Mouse (Mus musculus) subcutaneous adipose tissue, adult 2 months (tissue): Measurements from ENCODE around the gene Mus81. TPM values are rescaled to one million over a fixed set of nuclear protein-coding genes. Genes with fewer than 3 reads are reported as not detected.

Experiments used
- polyA plus RNA-seq: library from polyadenylated mRNA; depleted of rRNA; stranded (reverse); fragments of >200 nt; gene quantifications from 2 replicates; pipeline ENCODE4 v1.2.3, GENCODE M21; 2012; ENCODE audit warnings: low replicate concordance; rRNA removed

The Mus81 gene
- polyA plus RNA-seq: 34.1 and 53.2 TPM in 2 replicates

DNA sequence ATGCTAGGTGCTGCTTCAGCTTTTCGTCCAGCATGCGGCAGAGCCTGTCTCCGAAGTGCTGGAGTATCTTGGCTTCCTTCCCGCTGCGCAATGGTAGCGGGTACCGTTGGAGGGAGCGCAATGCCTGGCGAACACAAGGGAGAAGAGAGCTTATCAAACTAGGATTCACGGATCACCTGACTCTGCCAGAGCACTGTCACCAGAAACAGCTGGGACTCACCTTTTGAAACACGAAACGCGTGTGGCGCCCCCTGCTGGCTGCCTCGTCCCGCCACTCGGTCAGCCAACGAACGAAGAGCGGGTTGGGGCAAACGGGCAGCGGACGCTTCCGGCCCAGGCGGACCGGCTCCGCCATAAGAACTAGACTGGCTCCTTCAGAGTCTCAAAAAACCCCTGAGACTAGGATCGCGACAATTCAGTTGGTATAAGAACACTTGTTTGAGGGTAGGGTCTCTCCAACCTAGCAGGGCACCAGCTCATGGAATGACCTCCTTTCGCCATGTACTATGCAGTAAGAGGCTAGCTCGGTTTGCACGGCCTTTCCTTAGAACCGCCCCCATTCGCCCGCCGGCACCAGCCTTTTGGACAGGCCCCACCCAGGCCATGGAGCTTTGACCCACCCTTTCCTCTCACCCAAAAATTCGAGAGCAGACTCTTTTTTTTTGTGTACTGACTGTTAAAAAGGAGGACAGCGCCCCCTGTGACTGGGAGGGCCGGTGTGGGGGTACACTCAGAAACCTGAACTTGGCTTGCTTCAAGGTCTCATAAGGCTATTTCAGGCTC, at the start of gene Mus81:
TSS of gene Mus81 (minus strand) at position 635 of the 783 bp plus-strand sequence.

GRCm38 (mm10) chr19:5510031-5511026, 22.1 kb upstream of the Mus81 start, which contains the start of gene Snx32:
Gene Snx32, minus strand, starts transcription at chr19:5510538.

DNA sequence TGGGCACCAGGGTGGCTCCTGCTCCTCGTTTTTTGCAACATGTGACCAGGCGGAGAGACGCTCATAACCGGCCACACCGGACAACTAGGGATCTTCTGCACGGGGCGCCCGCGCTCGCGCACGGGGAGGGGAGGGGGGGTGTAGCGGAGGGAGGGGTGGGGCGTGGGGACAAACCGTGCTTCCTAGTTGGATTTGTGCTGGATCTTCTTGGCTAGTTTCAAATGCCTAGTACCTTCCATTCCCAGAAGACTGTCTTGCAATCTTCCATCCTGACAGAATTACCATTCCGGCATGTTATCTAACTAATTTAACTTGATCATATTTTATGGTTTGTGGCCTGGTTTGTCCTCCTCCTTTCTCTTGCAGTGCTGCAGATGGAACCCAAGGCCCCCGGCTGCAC, 15.5 kb upstream of the Mus81 start, which contains the start of gene 1700020D05Rik:
TSS of gene 1700020D05Rik (minus strand) at position 101 of the 400 bp plus-strand sequence.

GRCm38 (mm10) chr19:5490313-5490897, 2.2 kb upstream of the Mus81 start, which contains the start of gene Cfl1:
Gene Cfl1, plus strand, starts transcription at chr19:5490455.

DNA sequence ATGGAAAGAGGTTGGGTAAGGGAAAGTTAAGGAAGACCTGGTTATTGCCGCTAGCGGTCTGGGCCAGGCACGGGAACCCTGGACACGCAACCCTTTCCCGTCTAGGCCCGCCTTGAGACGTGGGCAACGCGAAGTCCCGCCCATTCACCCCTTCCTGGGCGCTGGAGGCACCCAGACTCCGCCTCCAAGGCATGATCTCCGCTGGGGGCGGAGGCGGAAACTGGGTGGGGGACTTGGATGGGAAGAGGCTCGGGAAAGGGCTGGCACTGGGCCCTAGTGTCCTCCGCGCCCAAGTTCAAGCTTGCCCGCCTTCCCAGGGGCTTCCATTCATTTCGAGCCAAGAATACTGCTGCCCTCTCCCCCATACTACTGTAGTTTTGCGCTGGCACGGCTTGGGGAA, 14.5 kb downstream of the Mus81 start, which contains the start of gene Efemp2:
TSS of gene Efemp2 (plus strand) at position 235 of the 400 bp plus-strand sequence.

DNA sequence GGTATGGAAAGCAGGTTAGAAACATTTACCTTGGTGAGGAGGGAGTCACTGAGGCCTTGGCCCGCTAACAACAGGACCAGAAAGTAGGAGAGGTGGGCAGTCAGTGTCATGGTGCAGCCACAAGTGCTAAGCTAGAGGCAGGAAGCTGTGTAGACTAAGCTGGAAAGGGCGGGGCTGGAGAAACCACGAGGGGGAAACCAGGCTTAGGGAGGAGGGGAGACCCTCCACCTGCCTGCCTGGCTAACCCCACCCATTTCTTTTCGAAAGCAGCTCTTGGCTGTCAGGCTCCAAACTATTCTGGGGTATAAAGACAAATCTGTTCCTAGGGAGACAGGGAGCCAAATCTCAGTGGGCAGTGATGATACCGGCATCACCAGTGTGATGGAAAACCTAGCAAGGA, 19.8 kb downstream of the Mus81 start, which contains the start of gene Ctsw:
TSS of gene Ctsw (minus strand) at position 134 of the 400 bp plus-strand sequence.

DNA sequence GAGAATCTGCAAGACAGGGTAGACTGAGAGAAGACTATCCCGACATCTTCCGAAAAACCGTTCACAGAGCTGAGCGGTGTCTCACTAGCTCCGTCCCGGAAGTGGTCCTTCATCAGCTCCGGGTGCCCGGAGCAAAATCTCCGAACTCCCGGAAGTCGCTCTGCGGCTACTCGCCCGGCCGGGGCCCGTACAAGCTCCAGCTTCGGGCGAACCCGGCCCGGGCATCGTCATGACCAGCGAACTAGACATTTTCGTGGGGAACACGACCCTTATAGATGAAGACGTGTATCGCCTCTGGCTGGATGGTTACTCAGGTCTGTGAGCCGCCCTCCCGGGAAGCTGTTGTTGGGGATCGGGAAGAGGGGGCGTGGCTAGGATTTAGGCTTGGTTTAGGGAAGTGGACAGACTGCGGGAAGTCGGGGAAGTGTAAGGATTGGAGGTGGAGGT, 27.7 kb downstream of the Mus81 start, which contains the start of gene Fibp:
TSS of gene Fibp (plus strand) at position 151 of the 447 bp plus-strand sequence.

GRCm38 (mm10) chr19:5457746-5458442, 30.3 kb downstream of the Mus81 start, which contains the start of gene Ccdc85b:
Gene Ccdc85b, minus strand, starts transcription at chr19:5457894.

DNA sequence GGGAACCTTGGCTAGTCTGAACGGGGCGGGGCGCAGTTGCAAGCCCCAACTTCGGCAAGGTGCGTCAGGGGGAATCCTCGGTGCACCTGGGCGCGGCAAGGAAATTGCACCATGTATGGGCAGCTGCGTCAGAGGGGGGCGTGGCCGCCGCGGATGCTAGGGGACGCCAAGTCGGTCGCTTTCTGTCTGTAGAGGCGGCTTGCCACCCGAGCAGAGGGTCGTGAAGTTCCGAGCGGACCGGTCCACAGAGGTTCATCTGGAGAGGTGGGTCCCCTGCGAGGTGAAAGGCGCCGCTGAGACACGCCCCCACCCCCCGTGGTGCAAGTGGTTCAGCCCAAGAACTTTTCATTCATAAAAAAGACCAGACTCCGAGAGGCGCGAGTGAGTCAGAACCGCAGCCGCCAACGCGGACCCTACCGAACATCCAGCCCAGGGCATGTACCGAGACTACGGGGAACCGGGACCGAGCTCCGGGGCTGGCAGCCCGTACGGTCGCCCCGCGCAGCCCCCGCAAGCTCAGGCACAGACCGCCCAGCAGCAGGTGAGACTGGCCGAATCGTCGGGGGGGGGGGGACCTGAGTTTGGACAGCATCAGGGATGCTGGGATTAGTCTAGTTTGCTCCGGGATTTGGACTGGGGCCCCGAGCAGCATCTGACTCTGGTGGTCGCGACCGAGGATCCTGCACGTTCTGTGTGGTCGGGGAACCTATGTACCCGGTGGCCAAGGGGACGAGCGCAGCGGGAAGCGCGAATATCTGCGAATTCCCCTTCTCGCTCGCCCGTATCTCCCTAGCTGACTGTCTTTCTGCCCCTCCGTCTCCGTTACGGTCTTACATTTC, 40.5 kb downstream of the Mus81 start, which contains the start of gene Fosl1:
TSS of gene Fosl1 (plus strand) at position 33 of the 839 bp plus-strand sequence.

Other genes starting within 250 kb of the Mus81 start
- gene Pacs1, start 215.3 kb downstream of the Mus81 start, polyA plus RNA-seq: 23.2 and 41.8 TPM in 2 replicates
- 65.2 and 132 TPM in 2 replicates for gene Sf3b2, start 192.9 kb downstream of the Mus81 start, polyA plus RNA-seq
- 0.06 TPM in 1 of 2 replicates, not detected in the other for gene Gal3st3, start 190.1 kb downstream of the Mus81 start, polyA plus RNA-seq
- gene Catsper1, start 152.7 kb downstream of the Mus81 start, polyA plus RNA-seq: not detected in 2 replicates
- 1.9 and 2.5 TPM in 2 replicates for gene Cst6, start 138.8 kb downstream of the Mus81 start, polyA plus RNA-seq
- 17.1 and 26.5 TPM in 2 replicates for gene Eif1ad, start 121.7 kb downstream of the Mus81 start, polyA plus RNA-seq
- 111 and 157 TPM in 2 replicates for gene Banf1, start 121.2 kb downstream of the Mus81 start, polyA plus RNA-seq
- gene Sart1, start 99.7 kb downstream of the Mus81 start, polyA plus RNA-seq: 19.3 and 31.1 TPM in 2 replicates
- gene Tsga10ip, start 85.9 kb downstream of the Mus81 start, polyA plus RNA-seq: not detected in 2 replicates
- 143 and 150 TPM in 2 replicates for gene Drap1, start 63.4 kb downstream of the Mus81 start, polyA plus RNA-seq
- gene AI837181, start 63.3 kb downstream of the Mus81 start, polyA plus RNA-seq: 87.8 and 92.8 TPM in 2 replicates
- gene Fosl1, start 40.9 kb downstream of the Mus81 start, polyA plus RNA-seq: 0.20 and 0.91 TPM in 2 replicates
- 7.7 and 13.9 TPM in 2 replicates for gene Ccdc85b, start 30.5 kb downstream of the Mus81 start, polyA plus RNA-seq
- gene Fibp, start 27.8 kb downstream of the Mus81 start, polyA plus RNA-seq: 121 and 164 TPM in 2 replicates
- 3.3 and 9.7 TPM in 2 replicates for gene Ctsw, start 19.9 kb downstream of the Mus81 start, polyA plus RNA-seq
- 75.7 and 232 TPM in 2 replicates for gene Efemp2, start 14.4 kb downstream of the Mus81 start, polyA plus RNA-seq
- 582 and 661 TPM in 2 replicates for gene Cfl1, start 2.1 kb upstream of the Mus81 start, polyA plus RNA-seq
- gene 1700020D05Rik, start 15.4 kb upstream of the Mus81 start, polyA plus RNA-seq: 1.7 and 2.2 TPM in 2 replicates
- 19.9 and 27.1 TPM in 2 replicates for gene Snx32, start 22.1 kb upstream of the Mus81 start, polyA plus RNA-seq
- 2.3 TPM in 1 of 2 replicates, not detected in the other for gene Ovol1, start 72.2 kb upstream of the Mus81 start, polyA plus RNA-seq
- gene Ap5b1, start 79.6 kb upstream of the Mus81 start, polyA plus RNA-seq: 7.8 and 11.4 TPM in 2 replicates
- 27.4 and 39.1 TPM in 2 replicates for gene Rnaseh2c, start 113.5 kb upstream of the Mus81 start, polyA plus RNA-seq
- 41.6 and 73.9 TPM in 2 replicates for gene Kat5, start 121.8 kb upstream of the Mus81 start, polyA plus RNA-seq
- gene Rela, start 149.1 kb upstream of the Mus81 start, polyA plus RNA-seq: 96.7 and 101 TPM in 2 replicates
- 106 and 108 TPM in 2 replicates for gene Sipa1, start 175.3 kb upstream of the Mus81 start, polyA plus RNA-seq
- gene Map3k11, start 200.3 kb upstream of the Mus81 start, polyA plus RNA-seq: 64.7 and 65.5 TPM in 2 replicates
- gene Pcnx3, start 200.5 kb upstream of the Mus81 start, polyA plus RNA-seq: 89.4 and 136 TPM in 2 replicates
- gene Kcnk7, start 216.0 kb upstream of the Mus81 start, polyA plus RNA-seq: 0.39 TPM in 1 of 2 replicates, not detected in the other
- gene Ehbp1l1, start 237.9 kb upstream of the Mus81 start, polyA plus RNA-seq: 101 and 111 TPM in 2 replicates
- gene Fam89b, start 241.3 kb upstream of the Mus81 start, polyA plus RNA-seq: 211 and 249 TPM in 2 replicates